ENCODE assay signal across 9 mouse cellular contexts in the genomic region with DNA sequence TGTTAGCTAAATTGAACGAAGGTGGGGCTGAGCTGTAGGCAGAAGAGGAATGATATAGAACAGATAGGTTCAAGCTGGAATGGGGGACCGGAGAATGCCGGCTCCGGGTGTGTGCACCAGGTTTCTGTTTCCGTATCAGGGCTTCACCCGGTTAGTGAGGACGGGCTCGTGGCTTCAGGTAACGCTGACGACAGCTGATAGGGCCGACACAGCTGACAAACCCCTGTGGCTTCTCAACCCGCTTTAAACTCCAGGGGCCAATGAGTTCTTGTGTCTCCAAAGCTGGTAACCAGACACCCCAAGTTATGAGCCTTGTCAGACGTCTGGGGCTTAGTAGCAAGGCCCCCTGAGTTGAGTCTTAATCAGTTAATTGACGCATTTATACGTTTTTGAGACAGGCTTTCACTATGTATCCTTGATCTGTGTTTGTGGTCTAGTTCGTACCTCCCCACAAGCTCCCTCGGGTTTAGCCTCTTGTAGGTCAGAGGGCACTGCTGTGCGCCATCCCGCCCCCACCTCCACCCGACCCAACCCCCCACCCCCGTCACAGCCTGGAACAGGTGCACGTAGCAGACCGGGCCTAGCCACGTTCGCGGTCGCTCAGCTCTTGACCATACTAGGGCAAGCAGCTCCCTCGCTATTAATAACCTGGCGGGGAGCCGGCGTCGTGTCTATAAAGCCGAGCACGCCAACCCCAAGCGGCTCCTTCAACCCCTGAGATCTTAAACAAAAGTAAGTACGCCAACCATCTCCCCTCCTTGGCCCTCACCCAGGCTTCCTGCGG. TPM values are rescaled to one million over a fixed set of nuclear protein-coding genes. Genes with fewer than 3 reads are reported as not detected.
DNase-seq lines count a peak whose midpoint lies in the region; ATAC-seq and TF ChIP-seq lines count a peak whose summit lies in the region.
"Had no signal": no experiment of that assay in that cellular context is flagged by ENCODE, and none has a peak within 500 bp of the region (broad histone marks: within the 10 kb centered on the region; RNA-seq: fewer than 3 reads in every experiment).

No protein-coding gene starts in this region.

- ATAC-seq in embryonic facial prominence, embryonic 13.5 days (ENCODE audit: insufficient number of reproducible peaks, insufficient read depth, low FRiP score, low TSS enrichment, low read depth), result no peak
- ATAC-seq in hindbrain, postnatal 0 days, result no peak
- peak; percentile 22; the same call in 1 of the 2 replicates for ATAC-seq in megakaryocyte-erythroid progenitor cell, adult 5-6 weeks (replicated peaks; ENCODE audit: low FRiP score, low TSS enrichment, poor library complexity, severe bottlenecking)
- no peak for ATAC-seq in granulocyte monocyte progenitor cell, adult 5-6 weeks (replicated peaks; ENCODE audit: poor library complexity, severe bottlenecking)

- H3K4me1 ChIP-seq in heart, adult 2 months (ENCODE audit: control insufficient read depth, insufficient read depth, low read length), result peaks cover 5% of the 10 kb centered on the region
- H3K4me1 ChIP-seq in embryonic facial prominence, embryonic 13.5 days, result peaks cover 23% of the 10 kb centered on the region
- H3K4me1 ChIP-seq in hindbrain, postnatal 0 days (ENCODE audit: insufficient read depth, low read length), result peaks cover 9% of the 10 kb centered on the region; the same call in 1 of the 2 replicates

- WGBS in heart, adult 2 months, result 10% methylated on average over 37 of the region's 37 CpGs
- 13% methylated on average over 37 of the region's 37 CpGs for WGBS in embryonic facial prominence, embryonic 13.5 days
- whole genome bisulfite sequencing in hindbrain, postnatal 0 days, result 17% methylated on average over 37 of the region's 37 CpGs

- peak overlapping the region; percentile 97 for H3K27ac ChIP-seq in heart, adult 2 months
- no peak overlapping the region for H3K27ac ChIP-seq in embryonic facial prominence, embryonic 13.5 days
- H3K27ac ChIP-seq in hindbrain, postnatal 0 days, result no peak overlapping the region

- TF ChIP-seq POLR2A in heart, adult 2 months (IDR thresholded peaks at IDR 0.05; ENCODE audit: insufficient read depth, low read depth, low read length), result peak; percentile 98

- no peaks in the 10 kb centered on the region for H3K36me3 ChIP-seq in heart, adult 2 months (ENCODE audit: control insufficient read depth, insufficient read depth, low read length)
- H3K36me3 ChIP-seq in embryonic facial prominence, embryonic 13.5 days, result peaks cover 17% of the 10 kb centered on the region
- peaks cover 14% of the 10 kb centered on the region; the same call in 1 of the 2 replicates for H3K36me3 ChIP-seq in hindbrain, postnatal 0 days (ENCODE audit: insufficient read depth, low read length)

- no peak for TF ChIP-seq CTCF in heart, adult 2 months (IDR thresholded peaks at IDR 0.05)
- TF ChIP-seq CTCF in hindbrain, postnatal 0 days (IDR thresholded peaks at IDR 0.05; ENCODE audit: low read depth), result no peak

- peak overlapping the region; percentile 82 for H3K9ac ChIP-seq in heart, adult 2 months (ENCODE audit: low read depth, low read length)
- H3K9ac ChIP-seq in embryonic facial prominence, embryonic 13.5 days, result peak overlapping the region; percentile 44
- H3K9ac ChIP-seq in hindbrain, postnatal 0 days (replicated peaks; ENCODE audit: low read length), result no peak overlapping the region

- peak; percentile 88 for TF ChIP-seq EP300 in heart, adult 2 months (IDR thresholded peaks at IDR 0.05; ENCODE audit: insufficient read depth, low read depth, low read length)

- DNase-seq in heart, adult 2 months, result peak; percentile 72 to 74
- no peak for DNase-seq in heart, adult 8-10 months (ENCODE audit: low spot score)
- peak; percentile 77 for DNase-seq in CD4-positive, CD25-positive, alpha-beta regulatory T cell, adult 2 months (ENCODE audit: low read depth, low spot score)
- no peak for DNase-seq in hindbrain, postnatal 0 days (ENCODE audit: low spot score)
- DNase-seq in layer of hippocampus, postnatal 14 days (ENCODE audit: low spot score in 2 of 2), result no peak

- no peaks in the 10 kb centered on the region for H3K9me3 ChIP-seq in embryonic facial prominence, embryonic 13.5 days
- no peaks in the 10 kb centered on the region for H3K9me3 ChIP-seq in hindbrain, postnatal 0 days (ENCODE audit: low read length)

- no peaks in the 10 kb centered on the region for H3K79me2 ChIP-seq in heart, adult 2 months (replicated peaks; ENCODE audit: control insufficient read depth, insufficient read depth, low read length)

- intact Hi-C loops in heart, adult 2 months (cut with DNase I), result no loop called here

- H3K4me2 ChIP-seq in embryonic facial prominence, embryonic 13.5 days, result peak overlapping the region; percentile 1; the same call in 1 of the 2 replicates
- 0 out of 2 replicates have a peak overlapping the region, but pooled peaks have one; percentile 14 for H3K4me2 ChIP-seq in hindbrain, postnatal 0 days (ENCODE audit: low read depth, low read length)

- no peaks in the 10 kb centered on the region; the same call in 1 of the 2 replicates for H3K27me3 ChIP-seq in heart, adult 2 months (ENCODE audit: control insufficient read depth, insufficient read depth, low read length)
- H3K27me3 ChIP-seq in embryonic facial prominence, embryonic 13.5 days, result peaks cover 54% of the 10 kb centered on the region
- H3K27me3 ChIP-seq in hindbrain, postnatal 0 days (ENCODE audit: insufficient read depth, low read length), result peaks cover 12% of the 10 kb centered on the region; the same call in 1 of the 2 replicates

- peak overlapping the region; percentile 55 for H3K4me3 ChIP-seq in heart, adult 2 months
- no peak overlapping the region for H3K4me3 ChIP-seq in embryonic facial prominence, embryonic 13.5 days
- no peak overlapping the region for H3K4me3 ChIP-seq in hindbrain, postnatal 0 days (ENCODE audit: low read length)

RNA-seq across cellular contexts. Expression of gene Nmrk2, which starts 7.7 kb away (rescaled TPM):
- 1 to 10 TPM; 8.7 to 8.8 TPM for total RNA-seq in heart, adult 2 months (2021)
- polyA plus RNA-seq in heart, adult 2 months (2012; rRNA removed), result 4.7 and 6.3 TPM in 2 replicates
- 10 to 100 TPM in 1 of 4 experiments, 1 to 10 TPM in 3; 5.8 to 18.8 (median 8.2) TPM for total RNA-seq in heart, adult 8-10 months (2022)
- polyA plus RNA-seq in embryonic facial prominence, embryonic 13.5 days (2015; fragmentation: Nextera tagmentation; extraction: Ambion mirVana), result not detected in 2 replicates
- total RNA-seq in hindbrain, postnatal 0 days (2014; rRNA removed), result 0.31 and 0.58 TPM in 2 replicates
- 0.15 and 0.25 TPM in 2 replicates for polyA plus RNA-seq in hindbrain, postnatal 0 days (2015; fragmentation: Nextera tagmentation; extraction: Ambion mirVana)
- total RNA-seq in megakaryocyte-erythroid progenitor cell, adult 5-6 weeks (2014; fragmentation: Nextera tagmentation), result not detected in 2 replicates
- total RNA-seq in megakaryocyte-erythroid progenitor cell, adult 5-6 weeks (2017), result not detected in 2 replicates
- under 1 TPM in 1 of 2 experiments, not detected in 1; 0.26 TPM for total RNA-seq in layer of hippocampus, postnatal 14 days (2021)
- total RNA-seq in granulocyte monocyte progenitor cell, adult 5-6 weeks (2014; fragmentation: Nextera tagmentation), result not detected in 2 replicates
- not detected in 2 replicates for total RNA-seq in granulocyte monocyte progenitor cell, adult 5-6 weeks (2017)

RNA-seq across cellular contexts. Expression of gene 4930442H23Rik, which starts 10.5 kb away (rescaled TPM):
- total RNA-seq in heart, adult 2 months (2021), result not detected
- polyA plus RNA-seq in heart, adult 2 months (2012; rRNA removed), result not detected in 2 replicates
- not detected for total RNA-seq in heart, adult 8-10 months (2022)
- not detected in 2 replicates for polyA plus RNA-seq in embryonic facial prominence, embryonic 13.5 days (2015; fragmentation: Nextera tagmentation; extraction: Ambion mirVana)
- total RNA-seq in hindbrain, postnatal 0 days (2014; rRNA removed), result not detected in 2 replicates
- polyA plus RNA-seq in hindbrain, postnatal 0 days (2015; fragmentation: Nextera tagmentation; extraction: Ambion mirVana), result 0.26 TPM in 1 of 2 replicates, not detected in the other
- not detected in 2 replicates for total RNA-seq in megakaryocyte-erythroid progenitor cell, adult 5-6 weeks (2014; fragmentation: Nextera tagmentation)
- total RNA-seq in megakaryocyte-erythroid progenitor cell, adult 5-6 weeks (2017), result not detected in 2 replicates
- total RNA-seq in layer of hippocampus, postnatal 14 days (2021), result not detected
- not detected in 2 replicates for total RNA-seq in granulocyte monocyte progenitor cell, adult 5-6 weeks (2014; fragmentation: Nextera tagmentation)
- not detected in 2 replicates for total RNA-seq in granulocyte monocyte progenitor cell, adult 5-6 weeks (2017)
- total RNA-seq: gastrocnemius, postnatal 4 days had no signal

RNA-seq across cellular contexts. Expression of gene Dapk3, which starts 11.4 kb away (rescaled TPM):
- total RNA-seq in heart, adult 2 months (2021), result 10 to 100 TPM; 27.8 to 29.0 TPM
- 30.6 and 35.5 TPM in 2 replicates for polyA plus RNA-seq in heart, adult 2 months (2012; rRNA removed)
- 10 to 100 TPM; 26.3 to 35.5 (median 29.8) TPM for total RNA-seq in heart, adult 8-10 months (2022)
- polyA plus RNA-seq in embryonic facial prominence, embryonic 13.5 days (2015; fragmentation: Nextera tagmentation; extraction: Ambion mirVana), result 57.1 and 60.1 TPM in 2 replicates
- 69.7 and 80.9 TPM in 2 replicates for total RNA-seq in hindbrain, postnatal 0 days (2014; rRNA removed)
- polyA plus RNA-seq in hindbrain, postnatal 0 days (2015; fragmentation: Nextera tagmentation; extraction: Ambion mirVana), result 52.3 and 56.1 TPM in 2 replicates
- 27.7 and 51.7 TPM in 2 replicates for total RNA-seq in megakaryocyte-erythroid progenitor cell, adult 5-6 weeks (2014; fragmentation: Nextera tagmentation)
- total RNA-seq in megakaryocyte-erythroid progenitor cell, adult 5-6 weeks (2017), result 16.2 and 30.9 TPM in 2 replicates
- total RNA-seq in layer of hippocampus, postnatal 14 days (2021), result 10 to 100 TPM; 59.7 to 60.4 TPM
- 25.7 and 40.8 TPM in 2 replicates for total RNA-seq in granulocyte monocyte progenitor cell, adult 5-6 weeks (2014; fragmentation: Nextera tagmentation)
- total RNA-seq in granulocyte monocyte progenitor cell, adult 5-6 weeks (2017), result 20.5 and 33.0 TPM in 2 replicates

RNA-seq across cellular contexts. Expression of gene Eef2, which starts 17.8 kb away (rescaled TPM):
- total RNA-seq in heart, adult 2 months (2021), result 1,000 to 10,000 TPM; 1,027 to 1,244 TPM
- 887 and 1,187 TPM in 2 replicates for polyA plus RNA-seq in heart, adult 2 months (2012; rRNA removed)
- 1,000 to 10,000 TPM; 1,076 to 1,267 (median 1,170) TPM for total RNA-seq in heart, adult 8-10 months (2022)
- 622 and 633 TPM in 2 replicates for polyA plus RNA-seq in embryonic facial prominence, embryonic 13.5 days (2015; fragmentation: Nextera tagmentation; extraction: Ambion mirVana)
- 2,095 and 2,196 TPM in 2 replicates for total RNA-seq in hindbrain, postnatal 0 days (2014; rRNA removed)
- polyA plus RNA-seq in hindbrain, postnatal 0 days (2015; fragmentation: Nextera tagmentation; extraction: Ambion mirVana), result 422 and 434 TPM in 2 replicates
- total RNA-seq in megakaryocyte-erythroid progenitor cell, adult 5-6 weeks (2014; fragmentation: Nextera tagmentation), result 1,282 and 1,455 TPM in 2 replicates
- 1,743 and 1,799 TPM in 2 replicates for total RNA-seq in megakaryocyte-erythroid progenitor cell, adult 5-6 weeks (2017)
- total RNA-seq in layer of hippocampus, postnatal 14 days (2021), result 1,000 to 10,000 TPM; 1,016 to 1,032 TPM
- 843 and 1,029 TPM in 2 replicates for total RNA-seq in granulocyte monocyte progenitor cell, adult 5-6 weeks (2014; fragmentation: Nextera tagmentation)
- 1,504 and 1,576 TPM in 2 replicates for total RNA-seq in granulocyte monocyte progenitor cell, adult 5-6 weeks (2017)

RNA-seq across cellular contexts. Expression of gene Pias4, which starts 26.5 kb away (rescaled TPM):
- 10 to 100 TPM; 14.1 to 16.5 TPM for total RNA-seq in heart, adult 2 months (2021)
- 22.3 and 23.3 TPM in 2 replicates for polyA plus RNA-seq in heart, adult 2 months (2012; rRNA removed)
- total RNA-seq in heart, adult 8-10 months (2022), result 10 to 100 TPM; 16.8 to 18.6 (median 17.0) TPM
- 58.1 and 60.9 TPM in 2 replicates for polyA plus RNA-seq in embryonic facial prominence, embryonic 13.5 days (2015; fragmentation: Nextera tagmentation; extraction: Ambion mirVana)
- total RNA-seq in hindbrain, postnatal 0 days (2014; rRNA removed), result 33.9 and 46.4 TPM in 2 replicates
- 32.0 and 33.7 TPM in 2 replicates for polyA plus RNA-seq in hindbrain, postnatal 0 days (2015; fragmentation: Nextera tagmentation; extraction: Ambion mirVana)
- total RNA-seq in megakaryocyte-erythroid progenitor cell, adult 5-6 weeks (2014; fragmentation: Nextera tagmentation), result 14.8 and 15.2 TPM in 2 replicates
- 5.4 and 20.8 TPM in 2 replicates for total RNA-seq in megakaryocyte-erythroid progenitor cell, adult 5-6 weeks (2017)
- 10 to 100 TPM; 25.9 to 28.1 TPM for total RNA-seq in layer of hippocampus, postnatal 14 days (2021)
- 6.3 and 22.9 TPM in 2 replicates for total RNA-seq in granulocyte monocyte progenitor cell, adult 5-6 weeks (2014; fragmentation: Nextera tagmentation)
- 7.8 and 8.1 TPM in 2 replicates for total RNA-seq in granulocyte monocyte progenitor cell, adult 5-6 weeks (2017)

Comparison
In these comparisons a context has a peak if more than half of its experiments do, and no peak if none do; other contexts are left out.
1. DNase-seq: peak in heart, adult 2 months (2 of 2) and CD4-positive, CD25-positive, alpha-beta regulatory T cell, adult 2 months (single experiment); none in heart, adult 8-10 months (single experiment), hindbrain, postnatal 0 days (single experiment) and layer of hippocampus, postnatal 14 days (0 of 2).